Mouse (Mus musculus): ENCODE measurements around the gene Cpne5. TPM values are rescaled to one million over a fixed set of nuclear protein-coding genes. Genes with fewer than 3 reads are reported as not detected.

Cpne5 gene
- polyA plus RNA-seq, 1 experiment from 2014 or later, result 2.7 TPM

Other genes with a start within 250 kb of the Cpne5 start
- 51.5 and 59.5 TPM in 2 replicates for gene Stk38, start 230.2 kb downstream of the Cpne5 start, polyA plus RNA-seq (2015; fragmentation: Nextera tagmentation; extraction: Ambion mirVana)
- gene Srsf3, start 205.5 kb downstream of the Cpne5 start, polyA plus RNA-seq (2015; fragmentation: Nextera tagmentation; extraction: Ambion mirVana), result 257 TPM in 2 replicates
- 74.9 and 88.3 TPM in 2 replicates for gene Cdkn1a, start 147.2 kb downstream of the Cpne5 start, polyA plus RNA-seq (2015; fragmentation: Nextera tagmentation; extraction: Ambion mirVana)
- 0.20 TPM in 2 replicates for gene Rab44, start 124.0 kb downstream of the Cpne5 start, polyA plus RNA-seq (2015; fragmentation: Nextera tagmentation; extraction: Ambion mirVana)
- 53.7 and 59.1 TPM in 2 replicates for gene Ppil1, start 26.0 kb upstream of the Cpne5 start, polyA plus RNA-seq (2015; fragmentation: Nextera tagmentation; extraction: Ambion mirVana)
- 111 and 116 TPM in 2 replicates for gene BC004004, start 30.6 kb upstream of the Cpne5 start, polyA plus RNA-seq (2015; fragmentation: Nextera tagmentation; extraction: Ambion mirVana)
- 0.73 and 0.76 TPM in 2 replicates for gene Pi16, start 79.5 kb upstream of the Cpne5 start, polyA plus RNA-seq (2015; fragmentation: Nextera tagmentation; extraction: Ambion mirVana)
- 139 and 143 TPM in 2 replicates for gene Mtch1, start 109.8 kb upstream of the Cpne5 start, polyA plus RNA-seq (2015; fragmentation: Nextera tagmentation; extraction: Ambion mirVana)
- gene Fgd2, start 122.7 kb upstream of the Cpne5 start, polyA plus RNA-seq (2015; fragmentation: Nextera tagmentation; extraction: Ambion mirVana), result 4.9 and 6.0 TPM in 2 replicates

Data from intestine, postnatal 0 days (tissue).